Mouse (Mus musculus) liver, postnatal 0 days (tissue): ENCODE data around the gene Atp1b1. TPM values are rescaled to one million over a fixed set of nuclear protein-coding genes. Genes with fewer than 3 reads are reported as not detected.

Experiments
- ATAC-seq: fragments of 200-750 bp; cut with Nextera tagmentation; 2 replicates; pipeline ENCODE4 v1.8.0; 2017; ENCODE audit warnings: mild to moderate bottlenecking, moderate library complexity
- DNase-seq: peaks from one replicate; pipeline ENCODE4 v3.0.0-alpha.2; 2016
- H3K27ac ChIP-seq: fragments of 300-500 bp; sonication (generic); 2 replicates; pipeline ENCODE4 v1.5.1; 2014; ENCODE audit warnings: antibody characterized with exemption, moderate library complexity, mild to moderate bottlenecking, low read depth
- H3K27me3 ChIP-seq: fragments of 300-500 bp; sonication (generic); 2 replicates; pipeline ENCODE4 v1.6.1; 2014; ENCODE audit warnings: low read length, control low read depth, mixed read lengths; ENCODE audit not compliant: insufficient read depth
- H3K36me3 ChIP-seq: fragments of 300-500 bp; sonication (generic); replicated peaks from 2 replicates; pipeline ENCODE4 v1.6.1; 2014; ENCODE audit warnings: mild to moderate bottlenecking, control low read depth, low read length, moderate library complexity, mixed read lengths; ENCODE audit not compliant: insufficient read depth
- H3K4me1 ChIP-seq: fragments of 300-500 bp; sonication (generic); 2 replicates; pipeline ENCODE4 v1.6.1; 2014; ENCODE audit warnings: antibody characterized with exemption, mild to moderate bottlenecking, control low read depth; ENCODE audit not compliant: insufficient read depth
- H3K4me2 ChIP-seq: fragments of 300-500 bp; sonication (generic); 2 replicates; pipeline ENCODE4 v1.6.1; 2014; ENCODE audit warnings: low read depth, mild to moderate bottlenecking, low read length, moderate library complexity, mixed read lengths
- H3K4me3 ChIP-seq: fragments of 300-500 bp; sonication (generic); 2 replicates; pipeline ENCODE4 v1.5.1; 2014; ENCODE audit warnings: low read depth, low read length
- H3K9ac ChIP-seq: fragments of 300-500 bp; sonication (generic); replicated peaks from 2 replicates; pipeline ENCODE4 v1.6.1; 2014; ENCODE audit warnings: mild to moderate bottlenecking, moderate library complexity
- H3K9me3 ChIP-seq: fragments of 300-500 bp; sonication (generic); 2 replicates; pipeline ENCODE4 v1.6.1; 2016; ENCODE audit warnings: mild to moderate bottlenecking, control low read depth, low read length, mixed read lengths
- CTCF ChIP-seq: sonication (generic); IDR thresholded peaks from 2 replicates; pipeline ENCODE4 v1.5.1; 2016; ENCODE audit warnings: antibody characterized with exemption, low read depth
- EP300 ChIP-seq: IDR thresholded peaks from 2 replicates; pipeline ENCODE4 v1.6.1; 2016; ENCODE audit warnings: antibody characterized with exemption, low read depth, mild to moderate bottlenecking
- WGBS: fragments of 180-500 bp; shearing (Covaris S2); extraction: QIAGEN DNeasy Blood & Tissue Kit; methylation state at CpG from one replicate; pipeline ENCODE4 v1.1.7; 2014; ENCODE audit not compliant: insufficient replicate concordance; 5-methylcytosine and 5-hydroxymethylcytosine counted together
- polyA plus RNA-seq: library from polyadenylated mRNA; unstranded; fragments of >200 nt; fragmentation: Nextera tagmentation; extraction: Ambion mirVana; gene quantifications from 2 replicates; pipeline ENCODE4 v1.2.1, GENCODE M21; 2015

Atp1b1 gene
- polyA plus RNA-seq, 1 experiment from 2014 or later: 38.6 TPM

- peak; percentile 82 for ATAC-seq
- H3K27me3 ChIP-seq: peaks cover 24% of the 10 kb centered on the region
- peak; percentile 78 for DNase-seq
Measured at GRCm38 (mm10) chr1:164458621-164459051, 481 bp upstream of the Atp1b1 start.

GRCm38 (mm10) chr1:164457531-164458244, 467 bp downstream of the Atp1b1 start:
- peaks cover 7% of the 10 kb centered on the region for H3K36me3 ChIP-seq
- peak overlapping the region; percentile 76 for H3K4me2 ChIP-seq
- H3K27ac ChIP-seq: peak overlapping the region; percentile 91
- no peaks in the 10 kb centered on the region for H3K9me3 ChIP-seq
- 1% methylated on average over 41 of the region's 76 CpGs for WGBS
- DNase-seq: peak; percentile 73
- peaks cover 24% of the 10 kb centered on the region for H3K27me3 ChIP-seq
- H3K9ac ChIP-seq: peak overlapping the region; percentile 81
- peak; percentile 58 for ATAC-seq
- peak overlapping the region; percentile 73 for H3K4me3 ChIP-seq
- no peak for TF ChIP-seq EP300
- no peak for TF ChIP-seq CTCF
- H3K4me1 ChIP-seq: peaks cover 27% of the 10 kb centered on the region

More at GRCm38 (mm10) chr1:164458621-164459051, 481 bp upstream of the Atp1b1 start:
- peak overlapping the region; percentile 43 for H3K9ac ChIP-seq
- H3K9me3 ChIP-seq: no peaks in the 10 kb centered on the region
- peak overlapping the region; percentile 91 for H3K27ac ChIP-seq
- no peaks in the 10 kb centered on the region for H3K36me3 ChIP-seq
- peaks cover 21% of the 10 kb centered on the region for H3K4me1 ChIP-seq
- WGBS: 1% methylated on average over 22 of the region's 22 CpGs
- TF ChIP-seq EP300 (no peak), CTCF (no peak)
- peak overlapping the region; percentile 76 for H3K4me2 ChIP-seq
- peak overlapping the region; percentile 73 for H3K4me3 ChIP-seq

- Histone ChIP-seq H3K27me3 (peaks cover 24% of the 10 kb centered on the region), H3K4me2 (peak overlapping the region; percentile 76), H3K4me1 (peaks cover 29% of the 10 kb centered on the region), H3K9me3 (no peaks in the 10 kb centered on the region), H3K9ac (peak overlapping the region; percentile 81), H3K4me3 (peak overlapping the region; percentile 73), H3K27ac (peak overlapping the region; percentile 91), H3K36me3 (peaks cover 12% of the 10 kb centered on the region)
- 7% methylated on average over 8 of the region's 8 CpGs for WGBS
- TF ChIP-seq EP300 (no peak), CTCF (no peak)
- ATAC-seq (no peak), DNase-seq (no peak)
Measured at GRCm38 (mm10) chr1:164456731-164457130, 1.4 kb downstream of the Atp1b1 start.

- DNase-seq (no peak), ATAC-seq (no peak)
- peaks cover 24% of the 10 kb centered on the region for H3K27me3 ChIP-seq
- H3K4me2 ChIP-seq: peak overlapping the region; percentile 76
- H3K4me1 ChIP-seq: peaks cover 23% of the 10 kb centered on the region
- WGBS: 26% methylated on average over 6 of the region's 6 CpGs
- H3K27ac ChIP-seq: peak overlapping the region; percentile 91
- H3K4me3 ChIP-seq: peak overlapping the region; percentile 73
- no peaks in the 10 kb centered on the region for H3K9me3 ChIP-seq
- peak overlapping the region; percentile 81 for H3K9ac ChIP-seq
- TF ChIP-seq CTCF: no peak
- TF ChIP-seq EP300: no peak
- H3K36me3 ChIP-seq: peaks cover 16% of the 10 kb centered on the region
Measured at GRCm38 (mm10) chr1:164456065-164456464, 2.1 kb downstream of the Atp1b1 start.

GRCm38 (mm10) chr1:164455614-164456013, 2.5 kb downstream of the Atp1b1 start:
- ATAC-seq (no peak), DNase-seq (no peak)
- H3K4me1 ChIP-seq: peaks cover 20% of the 10 kb centered on the region
- WGBS: 48% methylated on average over 7 of the region's 7 CpGs
- peak overlapping the region; percentile 81 for H3K9ac ChIP-seq
- no peaks in the 10 kb centered on the region for H3K9me3 ChIP-seq
- peaks cover 24% of the 10 kb centered on the region for H3K27me3 ChIP-seq
- peaks cover 17% of the 10 kb centered on the region for H3K36me3 ChIP-seq
- H3K27ac ChIP-seq: peak overlapping the region; percentile 91
- H3K4me3 ChIP-seq: peak overlapping the region; percentile 73
- TF ChIP-seq CTCF (peak; percentile 60), EP300 (no peak)
- H3K4me2 ChIP-seq: peak overlapping the region; percentile 76

GRCm38 (mm10) chr1:164454747-164455400, 3.3 kb downstream of the Atp1b1 start:
- DNase-seq (peak; percentile 45), ATAC-seq (no peak)
- Histone ChIP-seq H3K4me3 (peak overlapping the region; percentile 73), H3K9ac (peak overlapping the region; percentile 23), H3K27ac (no peak overlapping the region), H3K36me3 (peaks cover 17% of the 10 kb centered on the region), H3K4me2 (peak overlapping the region; percentile 76), H3K4me1 (peaks cover 16% of the 10 kb centered on the region), H3K27me3 (peaks cover 24% of the 10 kb centered on the region), H3K9me3 (no peaks in the 10 kb centered on the region)
- TF ChIP-seq EP300 (no peak), CTCF (no peak)
- 50% methylated on average over 14 of the region's 14 CpGs for WGBS
